Comparison of ENCODE assay signal across 25 mouse cellular contexts in the genomic region with DNA sequence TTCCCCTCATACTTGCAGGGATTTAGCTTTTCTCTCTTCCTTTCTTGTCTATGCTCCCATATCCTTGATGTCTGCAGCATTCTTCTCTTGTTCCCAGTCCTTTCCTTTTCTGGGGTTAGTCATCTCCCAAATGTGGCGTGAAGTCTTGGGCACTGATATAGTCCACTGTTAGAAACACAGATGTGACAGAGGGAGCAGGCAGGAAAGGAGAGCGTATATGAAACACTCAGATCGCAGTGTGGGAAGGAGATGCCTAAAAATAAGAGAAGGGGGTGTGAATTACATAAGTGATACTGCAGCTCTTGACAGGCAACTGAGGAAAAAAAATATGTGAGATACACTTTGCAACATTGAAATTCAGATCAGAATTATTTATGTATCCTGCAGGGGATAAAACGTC. TPM values are rescaled to one million over a fixed set of nuclear protein-coding genes. Genes with fewer than 3 reads are reported as not detected.
A peak's percentile ranks its signal among the peaks of the same experiment; 100 is the strongest.
DNase-seq lines count a peak whose midpoint lies in the region; ATAC-seq lines count a peak whose summit lies in the region.
"Had no signal": no experiment of that assay in that cellular context is flagged by ENCODE, and none has a peak within 500 bp of the region (broad histone marks: within the 10 kb centered on the region; RNA-seq: fewer than 3 reads in every experiment).

No protein-coding gene starts in this region.

- no peak overlapping the region for H3K27ac ChIP-seq in midbrain, embryonic 15.5 days
- H3K27ac ChIP-seq: forebrain, embryonic 12.5 days; heart, embryonic 10.5 days; hindbrain, embryonic 12.5 days; neural tube, embryonic 12.5 days had no signal

- peak; percentile 75 for DNase-seq in left cerebral cortex, adult 11 months (ENCODE audit: low spot score)
- DNase-seq in left cerebral cortex, postnatal 4 days = no peak
- DNase-seq in frontal cortex, postnatal 14 days (ENCODE audit: low spot score in 2 of 2) = peak; percentile 36 to 40
- DNase-seq in left cerebral cortex, adult 9 months (ENCODE audit: low spot score in 2 of 2) = peak; percentile 82 to 87
- DNase-seq in telencephalon, adult 2 months (ENCODE audit: low read depth, low spot score) = peak; percentile 95
- DNase-seq: cerebellum, postnatal 10 days; gastrocnemius, postnatal 25 days; heart, postnatal 10 days; liver; liver, postnatal 0 days; lung, postnatal 36 days; thymus, postnatal 14 days had no signal

- no peak overlapping the region for H3K4me2 ChIP-seq in midbrain, embryonic 15.5 days
- H3K4me2 ChIP-seq: forebrain, embryonic 12.5 days; hindbrain, embryonic 12.5 days; neural tube, embryonic 12.5 days had no signal

- intact Hi-C loops in left cerebral cortex, postnatal 4 days (cut with DNase I) = no loop called here

- H3K4me3 ChIP-seq in midbrain, embryonic 15.5 days = no peak overlapping the region
- H3K4me3 ChIP-seq: forebrain, embryonic 12.5 days; heart, embryonic 10.5 days; hindbrain, embryonic 12.5 days; neural tube, embryonic 12.5 days had no signal

- no peak overlapping the region for H3K9ac ChIP-seq in midbrain, embryonic 15.5 days
- H3K9ac ChIP-seq: forebrain, embryonic 12.5 days; hindbrain, embryonic 12.5 days; liver, postnatal 0 days; neural tube, embryonic 12.5 days had no signal

- no peak for ATAC-seq in inflammation-experienced regulatory T-cells, adult 6 months
- no peak for ATAC-seq in midbrain, embryonic 15.5 days (replicated peaks)
- ATAC-seq: liver, postnatal 0 days had no signal

- H3K4me1 ChIP-seq in midbrain, embryonic 15.5 days = peaks cover 10% of the 10 kb centered on the region; the same call in 1 of the 2 replicates

- H3K36me3 ChIP-seq in midbrain, embryonic 15.5 days (replicated peaks) = no peaks in the 10 kb centered on the region
- H3K36me3 ChIP-seq: forebrain, embryonic 12.5 days; heart, embryonic 10.5 days; hindbrain, embryonic 12.5 days; neural tube, embryonic 12.5 days had no signal

- peaks cover 27% of the 10 kb centered on the region for H3K27me3 ChIP-seq in midbrain, embryonic 15.5 days (replicated peaks)

- WGBS in midbrain, embryonic 15.5 days = 83% methylated on average over 4 of the region's 4 CpGs

- H3K9me3 ChIP-seq in midbrain, embryonic 15.5 days = no peaks in the 10 kb centered on the region
- H3K9me3 ChIP-seq: forebrain, embryonic 12.5 days; heart, embryonic 10.5 days; hindbrain, embryonic 12.5 days; neural tube, embryonic 12.5 days had no signal

RNA-seq across cellular contexts. Expression of a gene that starts 2.8 kb away (rescaled TPM):
- 10 to 100 TPM; 15.4 to 15.7 TPM for total RNA-seq in left cerebral cortex, postnatal 4 days (2021)
- polyA plus RNA-seq in inflammation-experienced regulatory T-cells, adult 6 months (2017; shearing (Covaris generic)) = under 1 TPM in 2 of 3 experiments, not detected in 1; 0.78 to 0.87 TPM
- 1.6 and 2.2 TPM in 2 replicates for polyA plus RNA-seq in midbrain, embryonic 15.5 days (2015; fragmentation: Nextera tagmentation; extraction: Ambion mirVana)

RNA-seq across cellular contexts. Expression of a gene that starts 26.0 kb away (rescaled TPM):
- not detected for total RNA-seq in left cerebral cortex, postnatal 4 days (2021)
- not detected for polyA plus RNA-seq in inflammation-experienced regulatory T-cells, adult 6 months (2017; shearing (Covaris generic))
- polyA plus RNA-seq in midbrain, embryonic 15.5 days (2015; fragmentation: Nextera tagmentation; extraction: Ambion mirVana) = not detected in 2 replicates
- total RNA-seq: adrenal gland, postnatal 4 days; ES-E14; gastrocnemius, postnatal 25 days; heart, postnatal 10 days had no signal
- polyA plus RNA-seq: forebrain, embryonic 12.5 days; heart, embryonic 10.5 days; hindbrain, embryonic 12.5 days; intestine, embryonic 14.5 days; kidney, embryonic 14.5 days; large intestine, adult 2 months; liver, postnatal 0 days; neural tube, embryonic 12.5 days; spleen, adult 2 months; stomach, embryonic 16.5 days had no signal

RNA-seq across cellular contexts. Expression of a gene that starts 32.4 kb away (rescaled TPM):
- 10 to 100 TPM; 61.9 to 64.8 TPM for total RNA-seq in left cerebral cortex, postnatal 4 days (2021)
- 10 to 100 TPM in 1 of 3 experiments, 1 to 10 TPM in 2; 6.5 to 14.2 (median 7.2) TPM for polyA plus RNA-seq in inflammation-experienced regulatory T-cells, adult 6 months (2017; shearing (Covaris generic))
- polyA plus RNA-seq in midbrain, embryonic 15.5 days (2015; fragmentation: Nextera tagmentation; extraction: Ambion mirVana) = 22.4 and 22.5 TPM in 2 replicates
